Mouse (Mus musculus) midbrain, postnatal 0 days (tissue): ENCODE data around the gene Hivep1. TPM values are rescaled to one million over a fixed set of nuclear protein-coding genes. Genes with fewer than 3 reads are reported as not detected.
A peak's percentile ranks its signal among the peaks of the same experiment; 100 is the strongest.

ENCODE experiments used
- ATAC-seq: fragments of 200-750 bp; cut with Nextera tagmentation; 2 replicates; pipeline ENCODE4 v1.8.0; 2017; ENCODE audit warnings: moderate number of reproducible peaks, mild to moderate bottlenecking, moderate TSS enrichment, moderate library complexity; ENCODE audit not compliant: low FRiP score
- DNase-seq: peaks from one replicate; pipeline ENCODE4 v3.0.0-alpha.2; 2015; ENCODE audit warnings: low spot score
- H3K27ac ChIP-seq: fragments of 300-500 bp; sonication (generic); 2 replicates; pipeline ENCODE4 v1.5.1; 2014; ENCODE audit warnings: low read depth, mild to moderate bottlenecking, low read length, mixed read lengths
- H3K27me3 ChIP-seq: fragments of 300-500 bp; sonication (generic); 2 replicates; pipeline ENCODE4 v1.6.1; 2014; ENCODE audit warnings: low read length, control low read depth, mixed read lengths; ENCODE audit not compliant: insufficient read depth
- H3K36me3 ChIP-seq: fragments of 300-500 bp; sonication (generic); 2 replicates; pipeline ENCODE4 v1.6.1; 2014; ENCODE audit warnings: low read length, control low read depth, mixed read lengths; ENCODE audit not compliant: insufficient read depth
- H3K4me1 ChIP-seq: fragments of 300-500 bp; sonication (generic); 2 replicates; pipeline ENCODE4 v1.6.1; 2014; ENCODE audit warnings: mild to moderate bottlenecking, control low read depth, antibody characterized with exemption, low read length, mixed read lengths; ENCODE audit not compliant: insufficient read depth
- H3K4me2 ChIP-seq: fragments of 300-500 bp; sonication (generic); 2 replicates; pipeline ENCODE4 v1.6.1; 2014; ENCODE audit warnings: low read depth, mild to moderate bottlenecking, low read length, mixed read lengths; ENCODE audit not compliant: poor library complexity, severe bottlenecking
- H3K4me3 ChIP-seq: fragments of 300-500 bp; sonication (generic); 2 replicates; pipeline ENCODE4 v1.5.1; 2014; ENCODE audit warnings: low read depth, mild to moderate bottlenecking, low read length, moderate library complexity
- H3K9ac ChIP-seq: fragments of 300-500 bp; sonication (generic); replicated peaks from 2 replicates; pipeline ENCODE4 v1.6.1; 2014; ENCODE audit warnings: mild to moderate bottlenecking, low read length, moderate library complexity, mixed read lengths; ENCODE audit not compliant: poor library complexity, severe bottlenecking
- H3K9me3 ChIP-seq: fragments of 300-500 bp; sonication (generic); 2 replicates; pipeline ENCODE4 v1.6.1; 2016; ENCODE audit warnings: low read length, control low read depth
- CTCF ChIP-seq: IDR thresholded peaks from 2 replicates; pipeline ENCODE4 v1.5.1; 2016; ENCODE audit warnings: antibody characterized with exemption, mild to moderate bottlenecking
- WGBS: fragments of 180-500 bp; shearing (Covaris S2); extraction: QIAGEN DNeasy Blood & Tissue Kit; methylation state at CpG from one replicate; pipeline ENCODE4 v1.1.7; 2014; 5-methylcytosine and 5-hydroxymethylcytosine counted together
- polyA plus RNA-seq: library from polyadenylated mRNA; unstranded; fragments of >200 nt; fragmentation: Nextera tagmentation; extraction: Ambion mirVana; gene quantifications from 2 replicates; pipeline ENCODE4 v1.2.1, GENCODE M21; 2015
- total RNA-seq: library from RNA; depleted of rRNA; stranded (reverse); fragments of >200 nt; gene quantifications from 2 replicates; pipeline ENCODE4 v1.2.3, GENCODE M21; 2014

Gene Hivep1
- total and polyA plus RNA-seq, 2 experiments from 2014 or later: 19.5 to 38.0 TPM

DNA sequence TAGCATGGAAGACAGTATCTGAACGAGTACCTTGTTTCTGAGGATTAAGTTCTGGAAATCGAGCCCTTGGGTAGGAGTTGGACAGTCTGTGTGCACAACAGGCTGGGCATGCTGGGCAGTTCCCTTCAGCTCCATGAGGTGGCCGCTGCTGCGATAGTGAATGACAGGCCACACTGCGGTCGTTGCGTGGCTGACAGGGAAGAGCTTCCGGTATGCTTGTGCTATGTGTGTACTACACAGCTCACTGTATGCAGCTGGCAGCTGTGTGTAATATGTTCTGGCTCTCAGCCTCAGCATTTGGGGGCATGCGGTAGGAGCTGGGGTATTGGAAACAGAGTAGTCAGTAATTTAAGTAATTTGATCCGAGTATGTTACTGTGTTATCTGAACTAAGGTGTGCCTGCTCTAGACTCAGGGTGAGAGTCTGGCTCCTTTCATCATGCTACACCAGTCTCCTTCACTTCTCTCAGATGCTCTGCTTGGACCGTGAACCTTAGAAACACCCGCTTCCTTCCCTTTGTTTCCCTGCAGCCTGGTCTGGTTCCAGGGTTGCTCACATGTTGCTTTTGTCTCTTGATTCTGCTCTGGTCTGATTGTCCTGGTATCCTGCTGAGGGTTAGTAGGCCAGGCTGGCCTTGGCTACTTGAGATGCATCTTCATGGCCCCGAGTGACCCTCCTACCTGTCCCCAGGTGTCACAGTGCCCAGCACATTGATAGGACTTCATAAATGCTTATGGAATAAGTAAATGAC is 49.8 kb downstream of the Hivep1 start:
- 26% methylated on average over 13 of the region's 13 CpGs for WGBS
- TF ChIP-seq CTCF: peak; percentile 63
- H3K9me3 ChIP-seq: no peaks in the 10 kb centered on the region
- no peaks in the 10 kb centered on the region for H3K36me3 ChIP-seq
- 0 out of 2 replicates have a peak overlapping the region, but pooled peaks have one; percentile 22 for H3K4me2 ChIP-seq
- no peak overlapping the region for H3K4me3 ChIP-seq
- peak; percentile 38; the same call in 1 of the 2 replicates for ATAC-seq
- H3K27ac ChIP-seq: peak overlapping the region; percentile 51; the same call in 1 of the 2 replicates
- peaks cover 16% of the 10 kb centered on the region for H3K4me1 ChIP-seq
- H3K27me3 ChIP-seq: no peaks in the 10 kb centered on the region
- DNase-seq: peak; percentile 62
- H3K9ac ChIP-seq: no peak overlapping the region; the same call in 1 of the 2 replicates

DNA sequence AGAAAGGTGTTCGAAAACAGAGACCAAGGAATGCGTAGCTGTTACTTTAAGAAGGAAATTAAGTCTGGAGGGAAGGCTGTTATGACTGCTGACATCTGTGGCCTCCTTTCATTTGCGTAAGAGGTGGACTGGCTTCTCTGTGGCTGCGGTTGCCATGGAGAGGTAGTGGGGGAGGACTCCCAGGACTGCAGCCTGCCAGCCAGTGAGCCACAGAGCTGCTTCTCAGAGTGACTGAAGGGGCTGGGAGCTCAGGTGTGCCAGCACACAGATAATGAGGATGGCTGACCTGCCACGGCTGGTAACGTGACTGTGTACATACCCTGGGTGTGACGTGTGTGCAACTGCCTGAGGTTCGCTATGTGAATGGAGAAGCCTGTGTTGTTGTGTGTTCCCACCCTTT is 51.2 kb downstream of the Hivep1 start:
- Histone ChIP-seq H3K4me2 (peak overlapping the region; percentile 49), H3K4me1 (peaks cover 16% of the 10 kb centered on the region), H3K27ac (peak overlapping the region; percentile 76), H3K9ac (peak overlapping the region; percentile 2; the same call in 1 of the 2 replicates), H3K27me3 (no peaks in the 10 kb centered on the region), H3K4me3 (peak overlapping the region; percentile 15; the same call in 1 of the 2 replicates), H3K36me3 (no peaks in the 10 kb centered on the region), H3K9me3 (no peaks in the 10 kb centered on the region)
- DNase-seq (peak; percentile 92), ATAC-seq (peak; percentile 92)
- WGBS: 15% methylated on average over 8 of the region's 8 CpGs
- no peak for TF ChIP-seq CTCF

DNA sequence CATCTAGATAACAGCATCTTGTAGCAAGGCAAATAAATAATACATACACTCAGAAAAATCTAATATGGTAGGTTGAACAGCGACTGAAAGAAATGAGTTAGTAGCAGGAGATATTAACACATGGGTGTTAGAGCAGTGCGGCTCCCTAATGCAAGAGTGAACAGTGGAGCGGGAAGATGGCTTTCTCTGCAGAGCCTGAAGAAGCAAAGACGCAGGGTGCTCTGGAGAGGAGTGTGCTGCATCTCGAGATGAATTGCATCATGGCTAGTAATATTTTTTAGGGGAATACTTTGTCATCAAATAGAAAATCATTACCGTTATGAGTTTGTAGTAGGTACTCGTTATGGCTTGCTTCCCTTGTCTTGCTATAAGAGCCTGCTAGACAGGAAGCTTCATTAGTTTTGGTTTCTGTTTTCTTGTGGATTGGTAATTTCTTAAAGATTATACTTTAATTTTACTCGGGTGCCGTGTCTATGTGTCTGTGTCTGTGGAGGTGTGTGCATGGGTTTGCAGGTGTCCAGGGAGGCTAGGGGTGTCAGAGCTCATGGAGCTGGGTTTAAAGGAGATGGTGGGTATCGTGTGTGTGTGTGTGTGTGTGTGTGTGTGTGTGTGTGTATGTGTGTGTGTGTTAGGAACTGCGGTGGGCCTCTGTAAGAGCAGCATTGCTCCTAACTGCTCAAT is 51.8 kb downstream of the Hivep1 start:
- no peaks in the 10 kb centered on the region for H3K36me3 ChIP-seq
- no peak for DNase-seq
- peak overlapping the region; percentile 36; the same call in 1 of the 2 replicates for H3K9ac ChIP-seq

DNA sequence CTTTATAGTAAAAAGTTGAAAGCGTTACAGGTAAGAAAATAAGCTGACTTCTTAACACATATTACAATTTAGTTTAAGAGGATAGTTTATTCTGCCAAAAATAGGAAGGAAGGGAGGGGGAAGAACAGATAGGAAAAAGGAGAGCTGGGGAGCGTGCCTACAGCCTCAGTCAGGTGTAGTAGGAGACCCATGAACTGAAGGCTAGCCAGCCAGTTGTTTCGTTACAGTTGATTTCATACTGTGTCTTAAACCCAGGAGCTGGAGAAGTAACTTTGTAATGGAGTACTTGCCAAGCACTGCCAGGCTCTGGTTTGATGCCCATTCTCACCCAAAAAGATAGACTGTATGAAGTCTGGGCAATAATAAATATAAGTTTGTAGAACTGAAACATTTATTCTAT is 52.5 kb downstream of the Hivep1 start:
- 89% methylated on average over 3 of the region's 3 CpGs for WGBS
- Histone ChIP-seq H3K4me3 (no peak overlapping the region), H3K4me1 (peaks cover 16% of the 10 kb centered on the region), H3K9me3 (no peaks in the 10 kb centered on the region), H3K27me3 (no peaks in the 10 kb centered on the region), H3K36me3 (no peaks in the 10 kb centered on the region), H3K27ac (no peak overlapping the region), H3K9ac (no peak overlapping the region), H3K4me2 (no peak overlapping the region)
- ATAC-seq (no peak), DNase-seq (no peak)
- no peak for TF ChIP-seq CTCF

More for the DNA sequence above, 51.8 kb downstream of the Hivep1 start:
- Histone ChIP-seq H3K9me3 (no peaks in the 10 kb centered on the region), H3K4me2 (peak overlapping the region; percentile 49), H3K4me3 (peak overlapping the region; percentile 15; the same call in 1 of the 2 replicates), H3K27ac (peak overlapping the region; percentile 76), H3K27me3 (no peaks in the 10 kb centered on the region), H3K4me1 (peaks cover 16% of the 10 kb centered on the region)
- peak; percentile 68; the same call in 1 of the 2 replicates for ATAC-seq
- WGBS: 41% methylated on average over 11 of the region's 11 CpGs
- no peak for TF ChIP-seq CTCF

DNA sequence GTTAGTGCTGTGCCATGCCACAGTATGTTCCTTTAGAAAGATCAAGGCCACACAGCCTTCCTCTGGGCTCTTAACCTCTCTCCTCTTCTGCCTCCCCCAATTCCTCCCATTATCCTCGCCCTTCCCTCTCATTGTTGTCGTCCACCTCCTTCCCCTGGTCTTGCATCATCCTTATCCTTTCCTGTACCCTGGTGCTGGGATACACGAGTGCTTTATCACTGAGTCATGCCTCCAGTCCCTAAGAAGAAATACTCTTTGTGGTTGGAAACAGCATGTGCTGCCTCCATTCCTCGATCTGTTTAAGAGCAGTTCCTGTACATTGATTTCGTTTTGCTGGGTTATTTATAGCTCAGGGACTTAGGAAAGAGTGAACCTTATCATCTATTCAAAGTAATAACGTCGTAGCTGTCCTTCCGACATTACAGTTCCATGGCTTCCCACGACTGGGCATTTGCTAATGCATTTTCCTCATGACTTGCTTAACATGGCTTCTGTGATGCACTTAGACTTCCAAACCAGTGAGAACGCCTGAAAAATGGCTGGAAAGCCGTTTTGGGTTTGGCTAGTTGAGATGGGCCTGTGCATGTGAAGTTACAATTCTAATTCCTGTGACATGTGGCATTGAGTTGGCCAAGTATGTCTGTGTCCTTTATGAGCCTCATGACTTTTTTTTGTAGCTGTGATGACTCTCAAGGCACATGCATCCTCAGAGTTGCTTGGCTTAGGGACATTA is 56.8 kb downstream of the Hivep1 start:
- Histone ChIP-seq H3K27me3 (no peaks in the 10 kb centered on the region), H3K4me1 (peaks cover 2% of the 10 kb centered on the region; the same call in 1 of the 2 replicates)
- DNase-seq: no peak

More for the DNA sequence above, 56.8 kb downstream of the Hivep1 start:
- no peak for ATAC-seq
- 0 out of 2 replicates have a peak overlapping the region, but pooled peaks have one; percentile 32 for H3K27ac ChIP-seq
- 70% methylated on average over 11 of the region's 11 CpGs for WGBS
- no peak overlapping the region for H3K9ac ChIP-seq
- H3K9me3 ChIP-seq: no peaks in the 10 kb centered on the region
- no peak overlapping the region for H3K4me2 ChIP-seq
- no peak for TF ChIP-seq CTCF
- no peaks in the 10 kb centered on the region for H3K36me3 ChIP-seq
- no peak overlapping the region for H3K4me3 ChIP-seq
